Mouse (Mus musculus): ENCODE results near the gene Eef1a1.
"Not testable (repeated sequence)": the region's sequence is repeated elsewhere in the genome, so short reads cannot be mapped to it uniquely, and the experiment has no call there.

The Eef1a1 gene

DNA sequence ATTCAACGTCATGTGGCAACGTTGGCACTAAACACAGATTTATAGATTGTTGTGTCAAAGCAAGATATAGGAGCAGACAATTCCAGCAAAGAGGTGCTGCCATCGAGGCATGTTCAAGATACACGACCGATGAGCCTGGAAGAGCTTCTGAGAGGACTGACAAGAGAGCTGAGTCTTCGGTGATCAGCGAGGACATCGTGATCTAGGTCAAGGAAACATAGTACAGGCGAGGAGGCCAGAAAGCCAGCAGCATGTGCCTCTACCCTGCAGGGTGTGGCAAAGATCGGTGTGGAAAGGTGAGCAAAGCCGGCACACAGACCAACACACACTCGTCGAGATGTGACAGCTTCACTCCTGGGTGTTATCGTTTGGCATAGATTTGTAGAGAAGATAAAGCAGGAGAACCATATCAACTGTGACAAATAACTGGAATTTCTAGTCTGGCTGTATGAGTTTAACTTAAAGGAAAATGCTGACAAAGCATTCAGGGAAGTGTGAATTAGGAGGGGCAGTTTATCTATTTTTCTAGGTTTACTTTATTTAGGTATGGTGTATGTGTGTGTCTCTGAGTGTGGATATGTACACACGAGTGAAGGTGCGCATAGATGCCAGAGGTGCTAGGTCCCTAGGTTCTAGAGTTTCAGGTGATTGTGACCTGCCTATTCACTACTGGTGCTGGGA is 19.3 kb upstream of the Eef1a1 start:
- DNase-seq (ENCODE audit: low read depth), result no peak

DNA sequence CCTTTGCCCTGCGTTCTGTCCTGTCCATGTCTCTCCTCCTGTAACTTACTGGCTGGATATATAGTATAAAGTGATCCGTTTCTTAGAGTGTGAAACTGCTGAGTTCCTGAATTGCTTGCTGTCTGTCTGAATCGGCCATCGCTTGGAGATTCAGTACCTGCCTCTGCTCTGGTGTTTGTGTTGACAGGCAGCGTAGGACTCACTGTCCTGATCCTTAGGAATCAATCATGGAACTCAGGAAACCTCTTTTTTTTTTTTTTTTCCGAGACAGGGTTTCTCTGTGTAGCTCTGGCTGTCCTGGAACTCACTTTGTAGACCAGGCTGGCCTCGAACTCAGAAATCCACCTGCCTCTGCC is 17.7 kb upstream of the Eef1a1 start:
- DNase-seq (ENCODE audit: low read depth), result no peak

DNA sequence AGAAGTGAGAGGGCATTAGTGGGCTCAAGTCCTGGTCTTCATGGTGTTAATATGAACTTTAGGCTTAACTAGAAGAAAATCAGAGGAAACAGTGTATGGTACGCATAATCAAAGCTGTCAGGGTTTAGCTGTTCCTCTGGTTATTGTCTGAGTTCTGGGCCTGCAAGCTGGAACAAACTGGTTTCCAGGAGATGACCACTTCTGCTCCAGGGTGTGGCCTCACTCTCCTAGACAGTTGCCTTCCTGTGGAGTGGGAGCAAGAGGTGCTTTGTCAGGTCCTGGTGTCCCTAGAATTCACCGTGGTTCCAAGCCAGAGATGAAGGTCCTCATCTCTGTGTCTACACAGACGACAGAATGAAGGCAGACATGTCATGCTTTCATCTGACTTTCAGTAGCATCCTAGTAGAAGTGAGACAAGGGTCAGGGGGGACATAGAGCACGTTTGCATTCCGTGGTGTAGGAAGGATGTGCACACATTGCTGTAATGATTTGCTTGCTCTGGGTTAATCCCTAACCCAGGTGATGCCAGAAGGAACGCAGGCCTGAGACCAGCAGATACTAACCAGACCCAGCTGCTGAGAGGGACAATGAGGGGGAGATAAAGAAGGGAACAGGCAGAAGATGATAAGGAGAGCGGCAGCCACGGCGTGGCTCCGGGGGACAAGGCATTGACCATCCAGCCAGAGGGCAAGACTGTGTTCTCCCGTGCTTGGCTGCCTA is 17.2 kb upstream of the Eef1a1 start:
- DNase-seq (ENCODE audit: low read depth), result no peak

DNA sequence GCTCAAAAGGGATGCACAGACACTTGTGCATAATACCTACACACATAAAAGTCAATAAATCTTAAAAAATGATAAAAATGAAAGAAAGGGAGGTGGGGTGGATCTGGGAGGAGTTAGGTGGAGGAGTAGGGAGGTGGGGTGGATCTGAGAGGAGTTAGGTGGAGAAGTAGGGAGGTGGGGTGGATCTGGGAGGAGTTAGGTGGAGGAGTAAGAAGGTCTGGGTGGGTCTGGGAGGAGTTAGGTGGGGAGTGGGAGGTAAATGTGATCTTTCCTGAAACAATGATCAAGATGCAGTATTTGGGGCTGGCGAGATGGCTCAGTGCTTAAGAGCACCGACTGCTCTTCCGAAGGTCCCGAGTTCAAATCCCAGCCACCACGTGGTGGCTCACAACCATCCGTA is 16.3 kb upstream of the Eef1a1 start:
- no peak for DNase-seq (ENCODE audit: low read depth)

DNA sequence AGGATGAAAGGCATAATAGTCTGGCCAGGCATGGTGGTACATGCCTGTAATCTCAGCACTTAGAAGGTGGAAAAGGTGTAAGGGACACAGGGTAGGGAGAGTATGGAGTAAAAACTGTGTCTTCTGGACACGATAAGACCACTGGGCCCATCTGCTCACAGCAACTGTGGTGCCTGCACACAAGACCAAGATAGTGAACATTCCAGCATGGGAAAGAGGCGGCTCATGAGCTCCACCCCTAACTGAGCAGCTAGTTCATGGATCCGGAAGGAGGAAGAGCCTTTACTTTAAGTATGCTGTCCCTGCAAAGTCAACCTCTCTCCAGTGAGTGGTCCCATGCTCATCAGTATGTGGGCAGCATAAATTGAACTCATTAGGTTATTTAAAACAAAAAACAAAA is 15.7 kb upstream of the Eef1a1 start:
- no peak for DNase-seq (ENCODE audit: low read depth)

DNA sequence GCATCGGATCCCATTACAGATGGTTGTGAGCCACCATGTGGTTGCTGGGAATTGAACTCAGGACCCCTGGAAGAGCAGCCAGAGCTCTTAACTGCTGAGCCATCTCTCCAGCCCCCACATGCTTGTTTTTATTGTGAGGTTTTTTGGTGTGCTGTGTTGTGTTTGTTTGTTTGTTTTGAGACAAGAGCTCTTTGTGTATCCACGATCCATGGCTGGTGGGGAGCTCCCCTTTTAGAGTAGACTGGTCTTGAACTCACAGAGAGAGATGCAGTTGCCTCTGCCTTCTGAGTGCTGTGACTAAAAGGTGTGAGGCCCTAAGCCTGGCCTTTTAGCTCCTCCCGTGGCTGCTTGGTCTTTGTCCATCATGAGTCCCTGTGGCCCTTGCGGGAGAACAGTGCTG is 15.2 kb upstream of the Eef1a1 start:
- DNase-seq (ENCODE audit: low read depth), result no peak

DNA sequence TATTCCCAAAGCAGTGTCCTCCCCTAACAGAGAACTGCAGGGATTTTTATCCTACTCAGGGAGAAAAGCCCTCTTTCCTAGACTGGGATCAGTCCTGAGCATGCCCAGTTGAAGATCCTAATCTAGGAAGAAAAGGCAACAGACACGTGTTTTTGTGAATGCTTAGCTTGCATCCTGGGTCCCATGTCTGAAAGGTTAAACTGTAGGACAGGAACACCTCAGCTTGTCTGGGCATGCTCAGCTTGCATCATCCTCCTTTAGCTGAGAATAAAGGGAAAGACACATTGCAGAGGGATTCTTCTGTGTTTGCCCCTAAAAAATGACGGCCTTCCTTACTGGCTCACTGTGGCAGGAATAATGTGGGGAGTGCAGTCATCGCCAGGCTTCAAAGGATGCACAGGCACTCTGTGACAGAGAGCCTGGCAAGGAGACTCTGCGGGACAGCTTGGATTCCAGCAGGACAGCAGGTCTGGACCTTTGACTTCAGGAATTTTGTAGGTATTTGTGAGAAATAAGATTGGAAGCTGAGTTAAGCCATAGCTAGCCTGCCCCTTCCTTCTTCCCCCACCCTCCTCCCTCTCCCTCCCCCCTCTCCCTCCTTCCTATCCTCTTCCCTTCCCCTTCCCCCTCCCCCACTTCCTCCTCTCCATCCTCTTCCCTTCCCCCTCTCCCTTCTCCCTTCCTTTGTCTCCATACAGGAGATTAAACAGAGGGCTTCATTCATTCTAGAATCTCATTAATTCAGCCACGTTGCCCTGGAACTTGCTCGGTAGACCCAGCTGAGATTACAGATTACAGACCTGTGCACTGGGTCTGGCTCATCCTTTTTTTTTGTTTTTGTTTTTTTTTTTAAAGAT is 14.5 kb upstream of the Eef1a1 start:
- no peak for DNase-seq (ENCODE audit: low read depth)

DNA sequence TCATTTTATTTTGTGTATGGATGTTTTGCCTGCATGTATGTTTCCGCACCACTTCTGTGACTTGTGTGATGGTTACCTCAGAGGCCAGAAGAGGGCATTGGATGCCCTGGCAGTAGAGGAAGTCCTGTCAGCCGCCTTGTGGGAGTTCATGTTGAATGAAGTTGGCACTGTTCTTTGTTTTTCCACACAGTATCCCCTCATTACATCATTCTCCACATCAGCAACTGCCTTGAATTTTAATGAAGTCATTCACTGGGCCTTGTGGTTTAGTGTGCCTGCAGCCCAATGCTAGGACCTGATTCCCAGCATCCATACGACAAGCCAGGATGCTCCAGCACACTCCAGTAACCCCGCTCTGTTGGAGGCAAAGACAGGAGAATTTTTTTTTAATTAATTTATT is 12.3 kb upstream of the Eef1a1 start:
- DNase-seq (ENCODE audit: low read depth), result no peak

DNA sequence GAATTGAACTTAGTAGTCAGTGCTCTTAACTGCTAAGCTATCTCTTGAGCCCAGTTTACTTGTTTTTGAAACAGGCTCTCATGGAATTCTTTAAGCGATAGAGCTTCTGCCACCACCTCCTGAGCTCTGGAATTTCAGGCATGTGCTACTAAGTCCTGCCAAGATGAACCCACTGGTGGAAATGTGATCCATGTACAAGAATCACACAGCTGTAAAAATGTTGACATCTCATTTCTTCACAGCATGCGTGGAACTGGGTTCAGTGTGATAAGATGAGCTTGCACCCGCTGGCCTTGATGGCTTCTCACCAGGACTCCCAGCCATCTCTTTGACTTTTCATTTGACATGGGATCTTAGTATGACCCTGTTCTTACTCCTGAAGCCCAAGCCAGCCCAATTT is 11.4 kb upstream of the Eef1a1 start:
- DNase-seq (ENCODE audit: low read depth), result no peak

DNA sequence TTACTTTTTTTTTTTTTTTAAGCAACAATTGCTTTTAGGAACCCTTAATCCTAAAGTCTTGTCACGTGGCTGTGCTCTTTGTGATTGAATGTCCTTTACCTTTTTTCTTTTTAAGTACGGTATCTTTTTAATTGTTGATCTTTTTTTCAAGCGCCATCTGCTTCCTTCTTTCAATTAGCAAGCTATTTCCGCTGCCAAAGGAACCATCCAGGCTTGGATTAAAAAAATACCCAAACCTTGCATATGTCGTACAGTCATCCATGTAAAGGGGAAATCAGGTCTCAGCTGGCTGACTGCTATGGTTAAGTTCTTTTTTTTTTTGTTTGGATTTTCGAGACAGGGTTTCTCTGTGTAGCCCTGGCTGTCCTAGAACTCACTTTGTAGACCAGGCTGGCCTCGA is 4.2 kb upstream of the Eef1a1 start:
- DNase-seq (ENCODE audit: low read depth), result no peak

DNA sequence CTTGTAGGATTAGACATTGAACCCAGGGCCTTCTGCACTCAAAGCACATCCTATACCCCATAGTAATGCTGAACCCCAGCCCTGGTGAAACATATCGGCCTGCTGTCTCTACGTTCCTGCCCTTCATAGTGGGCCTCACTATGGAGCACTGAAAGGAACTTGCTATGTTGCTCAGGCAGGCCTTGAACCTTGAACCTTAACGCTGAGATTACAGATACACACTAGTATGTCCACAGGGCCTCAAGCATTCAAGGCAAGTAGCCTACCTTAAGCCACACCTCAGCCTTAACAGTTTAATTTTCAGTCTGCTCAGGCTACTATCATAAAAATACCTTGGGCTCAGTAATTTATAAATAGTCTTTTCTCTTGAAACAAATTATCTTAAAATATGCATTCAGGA is 3.3 kb upstream of the Eef1a1 start:
- no peak for DNase-seq (ENCODE audit: low read depth)

DNA sequence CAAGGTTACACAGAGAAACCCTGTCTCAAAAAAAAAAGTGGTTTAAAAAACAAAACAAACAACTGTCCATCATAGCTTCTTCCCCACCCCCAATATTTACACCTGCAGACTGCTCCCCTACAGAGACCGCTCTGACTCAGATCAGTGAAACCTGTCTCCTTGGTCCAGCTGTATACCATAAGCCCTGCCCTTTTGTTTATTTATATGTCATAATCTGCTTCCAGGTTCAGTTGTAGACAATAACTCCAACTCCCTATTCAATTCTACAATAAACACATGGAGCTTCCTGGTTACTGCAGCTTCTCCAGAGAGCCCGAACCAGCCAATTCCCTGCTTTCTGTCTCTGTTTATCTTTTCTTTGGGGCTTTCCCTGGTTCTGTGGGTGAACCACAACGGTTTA is 2.2 kb upstream of the Eef1a1 start:
- no peak for DNase-seq (ENCODE audit: low read depth)

DNA sequence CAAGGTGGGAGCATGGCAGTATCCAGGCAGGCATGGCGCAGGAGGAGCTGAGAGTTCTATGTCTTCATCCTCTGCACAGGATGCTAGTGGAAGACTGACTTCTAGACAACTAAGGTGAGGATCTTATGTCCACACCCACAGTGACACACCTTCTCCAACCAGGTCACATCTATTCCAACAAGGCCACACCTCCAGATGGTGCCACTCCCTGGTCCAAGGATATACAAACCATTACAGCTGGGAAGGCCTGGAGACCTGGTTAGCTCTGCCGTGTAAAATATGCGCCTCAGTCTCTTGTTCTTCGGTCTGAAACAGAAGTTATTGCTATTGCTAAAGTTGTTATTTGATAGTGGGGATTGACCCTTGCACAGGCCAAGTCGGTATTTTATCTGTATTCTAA is 930 bp downstream of the Eef1a1 start:
- not testable (repeated sequence) for DNase-seq (ENCODE audit: low read depth)

DNA sequence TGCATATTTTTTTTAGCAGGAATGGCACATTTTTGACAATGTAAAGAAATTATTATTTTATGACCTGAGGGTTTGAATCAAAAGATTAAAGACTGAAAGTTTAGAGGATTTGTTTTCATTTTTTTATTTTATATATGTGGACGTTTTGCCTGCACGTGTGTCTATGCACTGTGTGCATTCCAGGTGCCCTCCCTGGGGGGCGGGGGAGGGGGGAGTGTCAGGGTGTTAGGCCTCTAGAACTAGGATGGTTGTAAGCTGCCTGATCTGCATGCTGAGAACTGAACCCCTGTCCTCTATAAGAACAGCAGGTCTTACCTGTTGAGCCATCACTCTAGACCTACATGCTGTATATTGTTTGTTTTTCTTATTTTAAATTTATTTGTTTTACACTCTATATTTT is 4.3 kb downstream of the Eef1a1 start:
- no peak for DNase-seq (ENCODE audit: low read depth)

DNA sequence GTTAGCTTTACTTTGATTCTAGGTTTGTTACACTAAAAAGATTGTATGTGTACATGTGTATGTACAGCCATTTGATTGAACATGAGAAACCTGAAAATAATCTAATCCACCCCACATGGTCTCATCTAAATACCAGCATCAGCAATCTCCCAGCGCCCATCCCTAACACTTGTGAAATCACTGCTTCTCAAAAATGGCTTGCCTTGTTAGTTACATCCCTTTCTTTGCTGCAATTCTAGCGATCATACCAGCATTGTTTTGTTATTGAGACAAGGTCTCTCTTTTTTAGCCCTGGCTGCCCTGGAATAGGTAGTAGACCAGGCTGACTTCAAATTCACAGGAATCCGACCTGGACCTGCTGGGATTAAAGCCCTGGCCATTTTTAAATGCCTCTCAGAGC is 6.6 kb downstream of the Eef1a1 start:
- DNase-seq (ENCODE audit: low read depth), result no peak

DNA sequence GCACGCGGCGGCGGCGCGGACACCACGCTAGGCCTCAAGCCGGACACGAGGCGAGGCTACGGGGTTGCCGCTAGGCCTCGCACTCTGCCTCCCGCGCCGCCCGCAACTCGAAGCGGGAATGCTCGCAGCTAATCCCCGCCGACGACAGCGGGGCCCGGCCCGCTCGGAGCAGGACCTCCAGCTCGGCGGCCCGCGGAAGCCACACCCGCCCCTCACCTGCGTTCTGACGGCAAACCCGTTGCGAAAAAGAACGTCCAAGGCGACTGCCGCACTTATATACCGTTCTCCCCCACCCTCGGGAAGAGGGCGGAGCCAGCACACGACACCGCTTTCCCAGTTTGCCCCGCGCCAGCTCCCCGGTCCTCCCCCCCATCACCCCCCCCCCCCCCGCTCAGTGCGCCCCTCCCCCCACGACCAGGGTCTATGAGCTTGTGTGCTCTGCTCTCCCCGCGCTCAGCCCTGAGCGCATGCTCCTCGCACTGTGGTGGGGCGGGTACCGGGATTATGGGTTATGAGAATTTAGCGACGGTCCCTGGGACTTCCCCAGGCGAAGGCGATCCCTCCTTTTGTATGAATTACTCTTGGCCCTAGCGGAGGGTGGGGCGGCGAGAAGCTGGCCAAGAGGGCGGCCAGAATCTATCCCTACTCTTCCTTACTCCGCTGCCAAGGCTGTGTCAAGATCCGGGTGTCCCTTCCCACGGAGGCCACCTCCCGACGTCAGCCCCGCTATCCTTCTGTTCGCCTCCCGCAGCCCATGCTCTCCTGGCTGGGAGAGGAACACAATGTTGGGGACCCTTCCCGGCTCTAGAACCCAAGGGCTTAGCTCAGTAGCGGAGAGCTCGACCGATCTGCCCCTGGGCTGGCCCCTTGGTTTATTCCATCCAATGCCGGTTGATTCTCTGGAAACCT is 7.3 kb downstream of the Eef1a1 start:
- peak; percentile 95 for DNase-seq (ENCODE audit: low read depth)

DNA sequence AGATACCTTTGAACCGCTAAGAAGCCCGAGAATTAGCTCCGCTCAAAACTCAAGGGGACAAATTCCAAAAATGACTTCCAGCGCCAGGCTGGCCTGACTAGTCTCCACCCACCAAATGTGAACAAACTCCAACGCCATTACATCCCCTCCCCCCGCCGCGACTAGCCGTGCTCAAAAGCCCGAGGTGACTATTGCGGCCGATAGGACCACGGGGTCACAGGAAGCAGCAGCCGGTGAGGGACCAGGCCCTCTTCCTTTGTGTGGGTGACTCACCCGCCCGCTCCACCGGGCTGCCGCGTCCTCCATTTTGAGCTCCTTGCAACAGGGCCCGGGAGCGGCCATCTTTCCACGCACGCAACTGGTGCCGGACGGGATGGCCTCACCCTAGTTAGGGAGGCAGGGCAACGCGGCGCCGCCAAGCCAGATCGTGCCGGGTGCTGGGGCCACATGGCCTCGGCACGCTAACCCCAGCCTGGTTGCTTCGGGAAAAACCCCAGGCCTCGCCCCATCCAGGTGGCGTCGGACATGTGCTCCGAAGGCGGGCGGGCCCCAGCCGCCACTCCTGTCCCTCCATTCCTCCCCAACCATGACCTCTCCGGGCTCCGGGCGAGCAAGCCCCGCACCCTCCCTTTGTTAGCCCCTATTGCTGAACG is 8.1 kb downstream of the Eef1a1 start:
- DNase-seq (ENCODE audit: low read depth), result no peak

DNA sequence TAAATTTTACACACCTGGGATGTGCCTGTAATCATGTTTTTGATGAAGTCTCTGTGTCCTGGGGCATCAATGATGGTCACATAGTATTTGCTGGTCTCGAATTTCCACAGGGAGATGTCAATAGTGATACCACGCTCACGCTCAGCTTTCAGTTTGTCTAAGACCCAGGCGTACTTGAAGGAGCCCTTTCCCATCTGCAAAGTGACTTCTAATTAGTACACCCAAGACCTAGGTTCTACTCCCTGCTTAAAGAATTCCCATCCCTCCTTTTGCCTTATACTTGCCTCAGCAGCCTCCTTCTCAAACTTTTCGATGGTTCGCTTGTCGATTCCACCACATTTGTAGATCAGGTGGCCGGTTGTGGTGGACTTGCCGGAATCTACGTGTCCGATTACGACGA is 8.7 kb downstream of the Eef1a1 start:
- DNase-seq (ENCODE audit: low read depth), result not testable (repeated sequence)

DNA sequence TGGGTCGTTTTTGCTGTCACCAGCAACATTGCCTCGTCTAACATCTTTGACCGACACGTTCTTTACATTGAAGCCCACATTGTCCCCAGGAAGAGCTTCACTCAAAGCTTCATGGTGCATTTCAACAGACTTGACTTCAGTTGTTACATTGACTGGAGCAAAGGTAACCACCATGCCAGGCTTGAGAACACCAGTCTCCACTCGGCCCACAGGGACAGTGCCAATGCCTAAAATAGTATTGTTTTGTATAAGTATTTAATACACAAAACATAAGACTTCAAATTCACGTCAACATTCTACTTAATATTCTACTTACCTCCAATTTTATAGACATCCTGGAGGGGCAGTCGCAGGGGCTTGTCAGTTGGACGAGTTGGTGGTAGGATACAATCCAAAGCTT is 9.6 kb downstream of the Eef1a1 start:
- DNase-seq (ENCODE audit: low read depth), result not testable (repeated sequence)

DNA sequence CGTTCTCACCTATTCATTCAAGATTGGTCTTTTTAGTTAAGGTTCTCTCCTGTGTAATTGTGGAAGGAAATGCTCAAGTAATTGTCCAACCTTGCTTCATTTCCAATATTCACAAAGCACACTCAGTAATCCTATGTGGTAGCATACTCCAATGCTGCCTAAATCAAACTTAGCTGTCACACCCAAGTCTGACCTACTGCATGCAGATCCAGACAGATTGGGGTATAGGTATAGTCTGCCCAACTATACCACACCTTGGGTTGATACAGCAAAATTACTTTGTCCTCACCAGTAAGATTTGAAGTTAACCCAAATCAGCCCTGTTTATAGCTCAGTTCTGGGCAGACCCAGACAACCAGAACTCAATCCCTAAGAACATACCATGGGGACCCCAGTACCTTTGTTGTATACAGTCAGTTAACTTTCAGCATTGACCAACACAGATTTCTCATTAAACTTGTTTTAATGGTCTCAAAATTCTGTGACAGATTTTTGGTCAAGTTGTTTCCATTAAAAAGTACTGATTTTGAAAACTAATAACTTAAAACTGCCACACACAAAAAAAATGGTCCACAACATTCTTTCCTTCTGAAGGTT is 10.8 kb downstream of the Eef1a1 start:
- DNase-seq (ENCODE audit: low read depth), result not testable (repeated sequence)

DNA sequence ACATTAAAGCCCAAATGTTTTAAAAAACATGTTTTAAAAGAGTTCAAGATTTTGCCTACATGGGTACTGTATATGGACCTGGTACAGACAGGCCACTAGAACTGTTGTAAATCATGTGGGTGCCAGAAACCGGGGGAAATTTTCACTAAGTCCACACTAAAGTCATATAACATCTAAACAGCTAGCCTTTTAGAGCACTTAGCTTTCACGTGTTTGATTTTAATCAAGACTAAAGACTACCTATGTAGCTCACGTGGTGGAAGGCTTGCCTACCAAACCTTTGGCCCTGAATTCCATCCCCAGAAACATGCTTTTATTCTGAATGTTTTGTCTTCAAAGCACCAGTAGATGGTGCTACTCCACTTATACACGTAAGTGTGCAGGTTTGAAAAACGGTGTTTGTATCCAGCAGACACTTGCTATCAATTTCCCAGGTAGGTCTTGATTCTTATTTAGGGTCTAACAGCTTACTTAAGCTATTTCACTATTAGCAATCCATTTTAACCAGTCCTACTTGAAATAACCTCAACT is 11.9 kb downstream of the Eef1a1 start:
- no peak for DNase-seq (ENCODE audit: low read depth)
